Mouse (Mus musculus) heart, adult 2 months (tissue): ENCODE results near the gene Nhlh1.
A peak's percentile ranks its signal among the peaks of the same experiment; 100 is the strongest.

ENCODE experiments used
- CTCF ChIP-seq: fragments of 200-600 bp; IDR thresholded peaks from 2 replicates; pipeline ENCODE4 v1.8.1; 2022; ENCODE audit warnings: antibody characterized with exemption, mild to moderate bottlenecking, moderate library complexity
- POLR2A ChIP-seq: fragments of 200-500 bp; IDR thresholded peaks from 2 replicates; pipeline ENCODE4 v1.6.1; 2011; ENCODE audit warnings: mild to moderate bottlenecking, low read depth, low read length, control low read depth; ENCODE audit not compliant: insufficient read depth

- peak; percentile 93 for TF ChIP-seq CTCF
- TF ChIP-seq POLR2A = no peak
These were observed 10.4 kb downstream of the Nhlh1 start for GRCm38 (mm10) chr1:172046938-172047337.
